Mouse (Mus musculus): ENCODE measurements around the gene Gm20388. TPM values are rescaled to one million over a fixed set of nuclear protein-coding genes. Genes with fewer than 3 reads are reported as not detected.
A peak's percentile ranks its signal among the peaks of the same experiment; 100 is the strongest.

Gene Gm20388
- polyA plus RNA-seq, 1 experiment from 2014 or later, result not detected

DNA sequence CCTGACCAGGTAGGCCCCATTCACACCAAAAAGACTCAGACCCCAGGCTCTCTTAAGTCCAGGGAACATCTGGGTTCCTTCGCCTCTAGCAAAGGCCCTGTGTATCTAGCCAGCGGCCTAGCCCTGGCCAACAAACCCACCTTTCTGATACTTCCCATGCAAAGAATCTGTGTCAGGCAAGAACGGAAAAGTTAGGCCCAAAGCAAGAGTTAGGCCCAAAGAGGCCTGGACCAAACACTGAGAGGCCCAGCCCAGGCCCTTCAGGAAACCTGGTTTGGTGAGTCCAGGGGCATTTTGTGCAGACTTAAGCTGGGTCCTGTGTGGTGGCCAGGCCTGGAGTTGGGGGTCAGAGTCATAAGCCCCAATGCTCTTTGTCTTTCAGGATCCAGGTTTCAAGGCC is 1174.9 kb downstream of the Gm20388 start:
- Histone ChIP-seq H3K27me3 (ENCODE audit: control insufficient read depth, insufficient read depth, low read length) (peaks cover 100% of the 10 kb centered on the region), H3K27ac (no peak overlapping the region), H3K4me3 (replicated peaks; ENCODE audit: low read length) (peak overlapping the region; percentile 28; the same call in 1 of the 2 replicates), H3K4me1 (replicated peaks; ENCODE audit: control insufficient read depth, insufficient read depth, low read length) (peaks cover 21% of the 10 kb centered on the region; the same call in 1 of the 2 replicates), H3K4me2 (replicated peaks) (no peak overlapping the region), H3K9me3 (ENCODE audit: control insufficient read depth, low read length) (no peaks in the 10 kb centered on the region), H3K36me3 (replicated peaks; ENCODE audit: control insufficient read depth, insufficient read depth) (no peaks in the 10 kb centered on the region), H3K9ac (no peak overlapping the region)
- ATAC-seq (ENCODE audit: low FRiP score) (no peak), DNase-seq (ENCODE audit: low spot score) (no peak)
- WGBS, result 21% methylated on average over 3 of the region's 3 CpGs

DNA sequence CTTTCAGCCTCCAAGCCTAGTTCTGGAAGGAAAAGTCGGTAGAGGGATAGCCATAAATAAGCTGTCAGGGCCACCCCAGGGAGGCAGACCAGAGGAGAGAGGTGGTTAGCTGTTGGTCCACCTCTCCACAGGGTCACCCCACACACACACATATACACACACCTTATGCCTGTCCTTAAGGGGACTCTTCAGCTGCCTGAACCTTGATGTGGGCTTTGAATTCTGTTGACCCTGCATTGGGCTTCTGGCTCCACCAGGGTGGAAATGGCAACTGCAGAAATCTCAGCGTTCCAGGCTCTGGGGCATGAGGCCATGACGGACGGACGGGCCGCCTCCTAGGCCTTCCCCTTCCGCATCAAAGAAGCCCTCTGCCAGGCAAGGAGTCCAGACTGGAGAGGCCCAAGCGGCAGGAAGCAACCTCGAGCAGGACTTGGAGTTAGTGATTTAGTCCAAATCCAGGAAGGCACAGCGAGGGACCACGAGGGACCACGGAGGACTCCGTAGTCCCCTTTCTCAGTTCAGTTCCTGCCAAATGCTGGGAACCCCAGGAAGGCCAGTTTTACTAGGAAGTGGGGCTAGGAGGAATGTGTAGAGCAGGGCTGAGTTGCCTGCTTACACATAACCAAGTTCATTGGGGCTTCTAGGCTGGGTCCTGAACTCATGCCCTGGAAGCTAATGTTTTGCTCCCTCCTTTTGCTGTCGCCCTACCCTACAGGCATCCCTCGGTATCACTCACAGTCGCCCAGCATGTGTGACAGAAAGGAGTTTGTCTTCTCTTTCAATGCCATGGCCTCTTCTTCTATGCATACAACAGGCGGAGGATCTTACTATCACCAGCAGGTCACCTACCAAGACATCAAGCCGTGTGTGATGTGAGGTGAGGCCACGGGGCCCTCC is 1175.6 kb downstream of the Gm20388 start:
- H3K4me3 ChIP-seq (replicated peaks; ENCODE audit: low read length), result no peak overlapping the region
- WGBS, result 5% methylated on average over 19 of the region's 19 CpGs
- peaks cover 21% of the 10 kb centered on the region; the same call in 1 of the 2 replicates for H3K4me1 ChIP-seq (replicated peaks; ENCODE audit: control insufficient read depth, insufficient read depth, low read length)
- no peak overlapping the region for H3K27ac ChIP-seq
- H3K4me2 ChIP-seq (replicated peaks), result no peak overlapping the region
- peaks cover 100% of the 10 kb centered on the region for H3K27me3 ChIP-seq (ENCODE audit: control insufficient read depth, insufficient read depth, low read length)
- no peaks in the 10 kb centered on the region for H3K36me3 ChIP-seq (replicated peaks; ENCODE audit: control insufficient read depth, insufficient read depth)
- no peak overlapping the region for H3K9ac ChIP-seq
- DNase-seq (ENCODE audit: low spot score) (no peak), ATAC-seq (ENCODE audit: low FRiP score) (no peak)
- no peaks in the 10 kb centered on the region for H3K9me3 ChIP-seq (ENCODE audit: control insufficient read depth, low read length)

DNA sequence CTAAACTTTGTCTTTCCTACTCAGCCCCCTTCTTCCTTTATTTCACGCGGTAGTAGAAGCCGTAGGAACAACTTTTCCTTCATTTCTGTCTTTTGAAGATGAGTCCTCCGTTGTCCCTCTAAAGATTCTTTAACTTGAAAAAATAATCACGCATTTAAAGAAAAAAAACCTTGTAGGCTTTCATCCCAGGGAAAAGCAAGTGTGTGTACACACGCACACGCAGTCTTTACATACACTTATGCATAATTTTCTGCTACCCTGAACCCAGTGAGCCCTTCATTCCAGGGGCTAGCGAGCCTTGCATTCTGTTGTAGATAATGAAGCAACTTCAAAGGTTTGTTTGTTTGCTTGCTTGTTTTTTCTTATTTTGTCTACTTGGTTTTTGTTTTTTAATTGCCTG is 1177.6 kb downstream of the Gm20388 start:
- no peak overlapping the region for H3K4me2 ChIP-seq (replicated peaks)
- H3K4me1 ChIP-seq (replicated peaks; ENCODE audit: control insufficient read depth, insufficient read depth, low read length), result peaks cover 14% of the 10 kb centered on the region; the same call in 1 of the 2 replicates
- H3K27ac ChIP-seq, result no peak overlapping the region
- H3K36me3 ChIP-seq (replicated peaks; ENCODE audit: control insufficient read depth, insufficient read depth), result no peaks in the 10 kb centered on the region
- H3K9ac ChIP-seq, result no peak overlapping the region
- 3% methylated on average over 8 of the region's 8 CpGs for WGBS
- peaks cover 99% of the 10 kb centered on the region for H3K27me3 ChIP-seq (ENCODE audit: control insufficient read depth, insufficient read depth, low read length)
- no peak for ATAC-seq (ENCODE audit: low FRiP score)
- no peak for DNase-seq (ENCODE audit: low spot score)
- H3K9me3 ChIP-seq (ENCODE audit: control insufficient read depth, low read length), result no peaks in the 10 kb centered on the region
- H3K4me3 ChIP-seq (replicated peaks; ENCODE audit: low read length), result no peak overlapping the region

DNA sequence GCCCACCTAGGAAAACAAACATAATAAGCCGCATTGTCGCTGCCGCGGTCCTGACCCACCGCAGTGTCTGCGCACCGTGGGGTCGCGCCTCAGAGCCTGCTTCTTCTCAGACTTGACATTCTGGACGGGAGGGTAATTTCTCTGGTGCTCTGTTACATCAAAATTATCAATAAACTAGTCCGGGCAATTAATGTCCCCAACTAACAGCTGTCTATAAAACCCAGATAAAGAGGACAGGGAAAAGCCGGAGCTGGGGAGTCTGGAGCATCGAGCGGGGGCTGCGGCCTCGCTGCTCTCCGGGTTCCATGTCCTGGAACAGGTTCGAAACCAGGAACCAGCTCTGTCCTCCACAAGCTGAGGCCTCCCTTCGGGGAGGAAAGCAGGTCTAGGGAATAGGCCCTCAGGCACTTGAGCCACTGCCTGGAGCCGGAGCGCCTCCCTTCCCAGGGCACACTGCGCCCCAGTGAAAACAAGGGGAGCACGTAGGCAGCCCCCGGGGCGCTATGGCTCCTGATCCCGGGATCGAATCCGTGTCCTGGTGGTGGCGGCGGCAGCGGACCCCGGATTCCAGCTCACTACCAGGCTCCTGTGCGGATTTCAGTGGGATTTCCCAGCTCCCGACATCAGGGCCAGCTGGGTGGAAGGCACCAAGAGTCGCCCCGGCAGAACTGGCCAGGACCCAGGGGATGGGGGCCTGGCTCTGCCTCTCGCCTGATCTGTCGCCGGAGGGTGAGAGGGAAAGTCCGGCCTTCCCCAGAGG is 1178.4 kb downstream of the Gm20388 start:
- DNase-seq (ENCODE audit: low spot score) (no peak), ATAC-seq (ENCODE audit: low FRiP score) (no peak)
- H3K36me3 ChIP-seq (replicated peaks; ENCODE audit: control insufficient read depth, insufficient read depth), result no peaks in the 10 kb centered on the region
- H3K9ac ChIP-seq, result no peak overlapping the region
- no peak overlapping the region for H3K4me3 ChIP-seq (replicated peaks; ENCODE audit: low read length)
- H3K4me2 ChIP-seq (replicated peaks), result no peak overlapping the region
- H3K4me1 ChIP-seq (replicated peaks; ENCODE audit: control insufficient read depth, insufficient read depth, low read length), result peaks cover 7% of the 10 kb centered on the region; the same call in 1 of the 2 replicates
- H3K27ac ChIP-seq, result no peak overlapping the region
- peaks cover 99% of the 10 kb centered on the region for H3K27me3 ChIP-seq (ENCODE audit: control insufficient read depth, insufficient read depth, low read length)
- no peaks in the 10 kb centered on the region for H3K9me3 ChIP-seq (ENCODE audit: control insufficient read depth, low read length)
- under 1% methylated on average over 40 of the region's 40 CpGs for WGBS

DNA sequence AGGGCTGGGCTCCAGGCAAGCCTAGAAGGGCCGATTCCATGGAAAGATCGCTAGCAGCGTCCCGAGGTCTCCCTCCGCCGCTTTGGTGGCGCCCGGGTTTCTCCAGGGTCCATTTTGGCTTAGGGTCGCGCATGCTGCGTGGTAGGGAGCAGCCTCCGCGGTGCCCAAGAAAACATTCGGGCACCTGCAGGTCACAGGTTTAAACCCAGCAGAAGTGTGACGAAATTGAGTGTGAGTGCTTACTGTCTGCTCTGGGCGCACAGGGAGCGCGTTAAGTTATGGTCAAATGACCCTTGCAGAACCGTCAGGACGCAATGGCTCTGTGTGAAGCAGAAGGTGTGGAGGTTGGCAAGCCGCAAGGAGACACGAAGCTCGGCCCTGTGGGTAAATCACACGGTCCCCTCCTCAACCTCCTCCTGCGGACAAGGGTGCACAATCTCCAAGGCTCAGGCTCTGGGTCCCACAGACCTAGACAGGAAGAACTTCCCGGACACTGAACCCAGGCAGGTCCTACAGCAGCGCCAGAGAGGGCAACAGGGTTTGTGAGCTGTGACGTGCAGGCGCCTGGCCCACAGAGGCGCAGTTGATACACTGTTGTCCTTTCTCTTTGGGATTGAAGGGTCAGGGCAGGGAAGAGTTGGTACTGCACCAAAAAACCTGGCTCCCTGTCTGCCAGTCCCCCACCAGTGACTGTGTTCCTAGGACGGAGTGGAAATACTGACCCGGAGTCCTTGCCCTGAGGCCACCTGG is 1179.2 kb downstream of the Gm20388 start:
- no peak overlapping the region for H3K9ac ChIP-seq
- no peak for DNase-seq (ENCODE audit: low spot score)
- H3K27me3 ChIP-seq (ENCODE audit: control insufficient read depth, insufficient read depth, low read length), result peaks cover 94% of the 10 kb centered on the region
- 2% methylated on average over 32 of the region's 32 CpGs for WGBS
- no peaks in the 10 kb centered on the region for H3K36me3 ChIP-seq (replicated peaks; ENCODE audit: control insufficient read depth, insufficient read depth)
- H3K4me2 ChIP-seq (replicated peaks), result no peak overlapping the region
- no peak overlapping the region for H3K4me3 ChIP-seq (replicated peaks; ENCODE audit: low read length)
- H3K4me1 ChIP-seq (replicated peaks; ENCODE audit: control insufficient read depth, insufficient read depth, low read length), result no peaks in the 10 kb centered on the region
- ATAC-seq (ENCODE audit: low FRiP score), result no peak
- H3K27ac ChIP-seq, result no peak overlapping the region
- no peaks in the 10 kb centered on the region for H3K9me3 ChIP-seq (ENCODE audit: control insufficient read depth, low read length)

DNA sequence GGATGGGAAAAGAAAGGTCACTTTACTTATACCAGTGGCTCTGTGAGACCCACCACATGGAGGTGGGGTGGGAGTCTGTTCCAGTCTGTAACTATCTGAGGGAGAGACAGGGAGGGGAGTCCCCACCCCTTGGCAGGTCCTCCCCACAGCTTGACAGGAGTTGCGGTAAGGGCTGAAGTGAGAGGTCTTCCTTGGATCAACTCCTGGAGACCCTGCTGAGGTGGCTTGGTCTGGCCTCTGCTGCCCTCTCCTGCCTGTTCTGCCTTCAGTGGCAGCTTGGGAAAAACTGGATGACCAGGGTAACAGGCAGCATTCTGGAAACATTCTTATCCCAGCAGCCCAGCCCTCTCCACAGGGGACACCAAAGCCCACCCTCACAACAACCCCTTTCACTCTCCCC is 1180.1 kb downstream of the Gm20388 start:
- no peak overlapping the region for H3K9ac ChIP-seq
- DNase-seq (ENCODE audit: low spot score) (no peak), ATAC-seq (ENCODE audit: low FRiP score) (no peak)
- H3K36me3 ChIP-seq (replicated peaks; ENCODE audit: control insufficient read depth, insufficient read depth), result no peaks in the 10 kb centered on the region
- 0% methylated on average over 1 of the region's 1 CpGs for WGBS
- no peaks in the 10 kb centered on the region for H3K9me3 ChIP-seq (ENCODE audit: control insufficient read depth, low read length)
- H3K4me1 ChIP-seq (replicated peaks; ENCODE audit: control insufficient read depth, insufficient read depth, low read length), result no peaks in the 10 kb centered on the region
- H3K27ac ChIP-seq, result no peak overlapping the region
- no peak overlapping the region for H3K4me3 ChIP-seq (replicated peaks; ENCODE audit: low read length)
- no peak overlapping the region for H3K4me2 ChIP-seq (replicated peaks)
- H3K27me3 ChIP-seq (ENCODE audit: control insufficient read depth, insufficient read depth, low read length), result peaks cover 84% of the 10 kb centered on the region

DNA sequence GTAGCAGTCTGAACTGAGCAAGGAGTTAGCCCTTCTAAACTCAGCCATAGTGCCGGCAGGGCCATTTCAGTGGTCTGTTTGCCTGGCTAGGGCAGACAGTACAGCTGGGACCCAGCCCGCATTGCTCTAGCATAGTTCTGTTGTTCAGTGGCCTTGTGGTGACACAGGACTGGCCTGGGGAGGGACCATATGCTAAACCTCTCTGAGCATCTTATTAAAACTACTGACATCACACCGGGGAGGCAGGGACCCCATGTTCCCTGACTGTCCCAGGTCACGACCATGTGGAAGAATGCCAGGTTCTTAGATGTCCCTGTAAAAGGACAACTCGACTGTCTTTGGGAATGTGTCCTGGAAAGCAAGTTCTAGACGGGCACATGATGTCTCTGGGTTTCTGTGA is 1181.5 kb downstream of the Gm20388 start:
- Histone ChIP-seq H3K4me2 (replicated peaks) (no peak overlapping the region), H3K4me3 (replicated peaks; ENCODE audit: low read length) (no peak overlapping the region), H3K9ac (no peak overlapping the region), H3K36me3 (replicated peaks; ENCODE audit: control insufficient read depth, insufficient read depth) (0 out of 2 replicates have a peak, but pooled peaks cover 2% of the 10 kb centered on the region), H3K9me3 (ENCODE audit: control insufficient read depth, low read length) (no peaks in the 10 kb centered on the region), H3K27me3 (ENCODE audit: control insufficient read depth, insufficient read depth, low read length) (peaks cover 70% of the 10 kb centered on the region), H3K4me1 (replicated peaks; ENCODE audit: control insufficient read depth, insufficient read depth, low read length) (no peaks in the 10 kb centered on the region), H3K27ac (no peak overlapping the region)
- WGBS, result 33% methylated on average over 6 of the region's 6 CpGs
- ATAC-seq (ENCODE audit: low FRiP score) (peak; percentile 18; the same call in 1 of the 2 replicates), DNase-seq (ENCODE audit: low spot score) (no peak)

DNA sequence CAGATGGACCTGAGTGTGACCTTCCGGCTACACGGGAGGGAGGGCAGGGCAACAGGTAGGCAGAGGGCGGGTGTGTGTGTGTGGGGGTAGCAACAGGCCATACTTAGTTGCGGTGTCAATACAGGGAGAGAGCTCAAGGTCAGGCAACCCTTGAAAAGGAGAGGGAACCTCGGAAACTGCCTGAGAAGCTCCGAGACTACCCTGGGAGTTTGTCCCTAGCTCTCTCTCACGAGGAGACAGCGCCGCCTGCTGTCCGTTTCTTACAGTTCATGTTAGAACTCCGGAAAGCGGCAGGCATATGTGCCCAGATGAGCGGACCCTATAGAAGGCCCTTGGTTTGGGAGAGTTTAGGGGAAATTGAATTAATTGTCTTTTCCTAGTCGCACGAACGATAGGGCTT is 1182.0 kb downstream of the Gm20388 start:
- peaks cover 7% of the 10 kb centered on the region; the same call in 1 of the 2 replicates for H3K36me3 ChIP-seq (replicated peaks; ENCODE audit: control insufficient read depth, insufficient read depth)
- WGBS, result 6% methylated on average over 16 of the region's 16 CpGs
- H3K4me2 ChIP-seq (replicated peaks), result no peak overlapping the region
- H3K27me3 ChIP-seq (ENCODE audit: control insufficient read depth, insufficient read depth, low read length), result peaks cover 65% of the 10 kb centered on the region
- H3K27ac ChIP-seq, result no peak overlapping the region
- H3K9ac ChIP-seq, result no peak overlapping the region
- H3K9me3 ChIP-seq (ENCODE audit: control insufficient read depth, low read length), result no peaks in the 10 kb centered on the region
- peak; percentile 95 for DNase-seq (ENCODE audit: low spot score)
- no peak overlapping the region for H3K4me3 ChIP-seq (replicated peaks; ENCODE audit: low read length)
- no peaks in the 10 kb centered on the region for H3K4me1 ChIP-seq (replicated peaks; ENCODE audit: control insufficient read depth, insufficient read depth, low read length)
- ATAC-seq (ENCODE audit: low FRiP score), result peak; percentile 31

DNA sequence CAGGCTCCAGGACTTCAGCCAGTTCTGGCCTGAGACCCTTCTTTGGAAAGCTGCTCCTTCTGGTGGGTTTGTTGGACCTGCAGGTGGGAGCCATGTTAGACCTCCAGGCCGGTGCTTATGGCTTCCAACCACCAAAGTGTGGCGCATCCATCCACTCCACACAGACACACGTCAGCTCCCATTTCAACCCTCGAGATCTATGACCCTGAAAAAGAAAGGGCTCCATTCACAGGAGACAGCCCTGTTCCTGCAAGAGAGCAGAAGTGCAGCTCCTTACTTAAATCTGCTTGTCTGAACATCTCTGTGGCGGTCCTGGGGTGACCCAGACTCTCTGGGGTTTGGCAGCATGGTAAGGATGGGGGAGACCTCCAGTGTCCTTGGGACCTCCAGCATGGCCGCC is 1182.9 kb downstream of the Gm20388 start:
- ATAC-seq (ENCODE audit: low FRiP score) (no peak), DNase-seq (ENCODE audit: low spot score) (no peak)
- Histone ChIP-seq H3K27me3 (ENCODE audit: control insufficient read depth, insufficient read depth, low read length) (peaks cover 57% of the 10 kb centered on the region), H3K36me3 (replicated peaks; ENCODE audit: control insufficient read depth, insufficient read depth) (peaks cover 15% of the 10 kb centered on the region), H3K9ac (no peak overlapping the region), H3K4me1 (replicated peaks; ENCODE audit: control insufficient read depth, insufficient read depth, low read length) (no peaks in the 10 kb centered on the region), H3K4me2 (replicated peaks) (no peak overlapping the region), H3K9me3 (ENCODE audit: control insufficient read depth, low read length) (no peaks in the 10 kb centered on the region), H3K27ac (no peak overlapping the region), H3K4me3 (replicated peaks; ENCODE audit: low read length) (no peak overlapping the region)
- 59% methylated on average over 6 of the region's 6 CpGs for WGBS
